Mouse (Mus musculus): ENCODE data around the gene Draxin. TPM values are rescaled to one million over a fixed set of nuclear protein-coding genes. Genes with fewer than 3 reads are reported as not detected.
"Not testable (repeated sequence)": the region's sequence is repeated elsewhere in the genome, so short reads cannot be mapped to it uniquely, and the experiment has no call there.

Draxin gene
- polyA plus RNA-seq, 1 experiment, result 0.24 TPM

DNA sequence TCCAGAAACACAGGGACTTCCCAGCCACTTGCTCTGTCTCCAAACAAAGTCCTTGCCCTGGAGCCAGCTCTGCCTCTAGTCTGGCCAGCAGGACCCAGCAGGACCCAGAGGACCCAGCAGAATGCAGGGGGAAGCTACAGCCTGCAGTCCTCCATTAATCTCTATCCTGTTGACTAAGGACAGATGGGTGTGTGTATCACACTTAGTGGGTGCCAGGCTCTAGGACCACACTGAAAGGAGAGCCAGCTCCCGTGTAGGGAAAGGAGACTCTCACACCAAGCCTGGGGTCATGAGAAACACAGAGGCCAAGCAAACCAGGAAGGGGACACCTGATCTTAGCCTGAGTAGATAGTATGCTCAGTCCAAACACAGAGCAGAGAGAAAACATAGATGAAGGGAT is 2.3 kb downstream of the Draxin start:
- 46% methylated on average over 1 of the region's 1 CpGs for WGBS
- Histone ChIP-seq H3K36me3 (ENCODE audit: control insufficient read depth, insufficient read depth, low read length) (no peaks in the 10 kb centered on the region), H3K27ac (ENCODE audit: insufficient read depth, low read depth, low read length) (no peak overlapping the region), H3K27me3 (ENCODE audit: control insufficient read depth, insufficient read depth, low read length) (peaks cover 33% of the 10 kb centered on the region), H3K4me1 (ENCODE audit: control insufficient read depth, insufficient read depth, insufficient read length, low read length) (no peaks in the 10 kb centered on the region; the same call in 1 of the 2 replicates), H3K4me3 (ENCODE audit: low read depth, low read length) (no peak overlapping the region)
- no peak for TF ChIP-seq CTCF (IDR thresholded peaks at IDR 0.05; ENCODE audit: extremely low read depth, insufficient read length, insufficient replicate concordance, low read depth, low read length)
- TF ChIP-seq POLR2A (IDR thresholded peaks at IDR 0.05; ENCODE audit: low read depth, low read length), result no peak

DNA sequence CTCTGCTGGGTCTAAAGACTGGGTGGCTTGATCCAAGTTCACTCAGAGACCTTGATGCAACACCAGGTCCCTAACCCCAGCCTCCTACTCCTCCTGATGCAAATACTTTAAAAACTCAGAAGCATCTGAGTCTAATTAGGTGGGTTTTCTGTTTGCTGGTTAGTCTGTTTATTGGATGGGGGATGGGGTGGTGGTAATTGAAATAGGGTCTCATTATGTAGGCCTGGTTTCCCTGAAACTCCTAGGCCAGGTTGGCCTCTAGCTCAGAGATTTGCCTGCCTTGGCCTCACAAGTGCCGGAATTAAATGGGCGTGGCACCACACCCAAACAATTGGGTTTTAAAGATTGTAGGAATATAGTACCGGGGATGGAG is 7.8 kb downstream of the Draxin start:
- H3K27me3 ChIP-seq (ENCODE audit: control insufficient read depth, insufficient read depth, low read length), result 0 out of 2 replicates have a peak, but pooled peaks cover 3% of the 10 kb centered on the region
- 43% methylated on average over 3 of the region's 3 CpGs for WGBS
- TF ChIP-seq CTCF (IDR thresholded peaks at IDR 0.05; ENCODE audit: extremely low read depth, insufficient read length, insufficient replicate concordance, low read depth, low read length) (no peak), POLR2A (IDR thresholded peaks at IDR 0.05; ENCODE audit: low read depth, low read length) (no peak)
- no peak overlapping the region for H3K4me3 ChIP-seq (ENCODE audit: low read depth, low read length)
- no peak overlapping the region for H3K27ac ChIP-seq (ENCODE audit: insufficient read depth, low read depth, low read length)
- H3K4me1 ChIP-seq (ENCODE audit: control insufficient read depth, insufficient read depth, insufficient read length, low read length), result no peaks in the 10 kb centered on the region
- H3K36me3 ChIP-seq (ENCODE audit: control insufficient read depth, insufficient read depth, low read length), result no peaks in the 10 kb centered on the region

- 0 out of 2 replicates have a peak, but pooled peaks cover 3% of the 10 kb centered on the region for H3K27me3 ChIP-seq (ENCODE audit: control insufficient read depth, insufficient read depth, low read length)
- no peak for TF ChIP-seq CTCF (IDR thresholded peaks at IDR 0.05; ENCODE audit: extremely low read depth, insufficient read length, insufficient replicate concordance, low read depth, low read length)
- TF ChIP-seq POLR2A (IDR thresholded peaks at IDR 0.05; ENCODE audit: low read depth, low read length), result no peak
- no peak overlapping the region for H3K27ac ChIP-seq (ENCODE audit: insufficient read depth, low read depth, low read length)
- H3K4me3 ChIP-seq (ENCODE audit: low read depth, low read length), result no peak overlapping the region
- WGBS, result 40% methylated on average over 6 of the region's 6 CpGs
- H3K36me3 ChIP-seq (ENCODE audit: control insufficient read depth, insufficient read depth, low read length), result no peaks in the 10 kb centered on the region
- no peaks in the 10 kb centered on the region for H3K4me1 ChIP-seq (ENCODE audit: control insufficient read depth, insufficient read depth, insufficient read length, low read length)
Observed at GRCm38 (mm10) chr4:148121982-148122693, 8.4 kb downstream of the Draxin start.

DNA sequence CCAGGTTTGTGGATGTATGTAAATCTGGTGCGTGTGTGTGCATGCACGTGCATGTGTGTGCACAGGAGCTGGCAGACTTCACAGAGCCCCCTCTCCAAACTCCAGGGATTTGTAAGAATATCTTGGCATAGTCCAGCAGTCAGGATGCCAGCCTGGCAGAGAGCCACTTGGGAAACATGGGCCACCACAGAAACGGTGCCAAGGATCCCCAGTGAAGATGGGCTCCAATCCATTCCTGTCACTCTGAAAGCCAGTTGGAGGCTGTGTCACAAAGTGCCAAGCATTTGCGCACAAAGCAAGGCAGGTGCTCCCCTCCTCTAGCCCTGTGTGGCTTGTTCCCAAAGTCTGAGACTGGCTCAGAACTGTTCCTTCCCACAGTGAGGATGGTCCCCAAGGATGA is 9.1 kb downstream of the Draxin start:
- H3K27me3 ChIP-seq (ENCODE audit: control insufficient read depth, insufficient read depth, low read length), result 0 out of 2 replicates have a peak, but pooled peaks cover 3% of the 10 kb centered on the region
- no peak overlapping the region for H3K4me3 ChIP-seq (ENCODE audit: low read depth, low read length)
- no peak for TF ChIP-seq POLR2A (IDR thresholded peaks at IDR 0.05; ENCODE audit: low read depth, low read length)
- no peak for TF ChIP-seq CTCF (IDR thresholded peaks at IDR 0.05; ENCODE audit: extremely low read depth, insufficient read length, insufficient replicate concordance, low read depth, low read length)
- no peaks in the 10 kb centered on the region for H3K36me3 ChIP-seq (ENCODE audit: control insufficient read depth, insufficient read depth, low read length)
- WGBS, result 71% methylated on average over 4 of the region's 4 CpGs
- no peak overlapping the region for H3K27ac ChIP-seq (ENCODE audit: insufficient read depth, low read depth, low read length)
- H3K4me1 ChIP-seq (ENCODE audit: control insufficient read depth, insufficient read depth, insufficient read length, low read length), result no peaks in the 10 kb centered on the region

GRCm38 (mm10) chr4:148120555-148120954 is 9.9 kb downstream of the Draxin start:
- Histone ChIP-seq H3K4me1 (ENCODE audit: control insufficient read depth, insufficient read depth, insufficient read length, low read length) (no peaks in the 10 kb centered on the region), H3K27me3 (ENCODE audit: control insufficient read depth, insufficient read depth, low read length) (0 out of 2 replicates have a peak, but pooled peaks cover 2% of the 10 kb centered on the region), H3K4me3 (ENCODE audit: low read depth, low read length) (no peak overlapping the region), H3K36me3 (ENCODE audit: control insufficient read depth, insufficient read depth, low read length) (no peaks in the 10 kb centered on the region), H3K27ac (ENCODE audit: insufficient read depth, low read depth, low read length) (no peak overlapping the region)
- TF ChIP-seq POLR2A (IDR thresholded peaks at IDR 0.05; ENCODE audit: low read depth, low read length), result no peak
- no peak for TF ChIP-seq CTCF (IDR thresholded peaks at IDR 0.05; ENCODE audit: extremely low read depth, insufficient read length, insufficient replicate concordance, low read depth, low read length)
- WGBS, result 65% methylated on average over 9 of the region's 9 CpGs

DNA sequence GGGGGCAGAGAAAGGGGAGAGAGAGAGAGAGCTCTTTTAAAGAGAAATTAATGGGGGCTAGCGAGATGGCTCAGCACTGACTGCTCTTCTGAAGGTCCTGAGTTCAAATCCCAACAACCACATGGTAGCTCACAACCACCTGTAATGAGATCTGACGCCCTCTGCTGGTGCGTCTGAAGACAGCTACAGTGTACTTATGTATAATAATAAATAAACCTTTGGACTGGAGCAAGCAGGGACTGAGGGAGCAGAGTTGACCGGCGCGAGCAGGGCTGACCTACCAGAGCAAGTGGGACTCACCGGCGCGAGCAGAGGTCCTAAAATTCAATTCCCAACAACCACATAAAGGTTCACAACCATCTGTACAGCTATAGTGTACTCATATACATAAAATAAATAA is 10.9 kb downstream of the Draxin start:
- H3K36me3 ChIP-seq (ENCODE audit: control insufficient read depth, insufficient read depth, low read length); H3K4me3 ChIP-seq (ENCODE audit: low read depth, low read length); H3K4me1 ChIP-seq (ENCODE audit: control insufficient read depth, insufficient read depth, insufficient read length, low read length); H3K27ac ChIP-seq (ENCODE audit: insufficient read depth, low read depth, low read length); H3K27me3 ChIP-seq (ENCODE audit: control insufficient read depth, insufficient read depth, low read length): not testable (repeated sequence)
- 77% methylated on average over 9 of the region's 9 CpGs for WGBS

DNA sequence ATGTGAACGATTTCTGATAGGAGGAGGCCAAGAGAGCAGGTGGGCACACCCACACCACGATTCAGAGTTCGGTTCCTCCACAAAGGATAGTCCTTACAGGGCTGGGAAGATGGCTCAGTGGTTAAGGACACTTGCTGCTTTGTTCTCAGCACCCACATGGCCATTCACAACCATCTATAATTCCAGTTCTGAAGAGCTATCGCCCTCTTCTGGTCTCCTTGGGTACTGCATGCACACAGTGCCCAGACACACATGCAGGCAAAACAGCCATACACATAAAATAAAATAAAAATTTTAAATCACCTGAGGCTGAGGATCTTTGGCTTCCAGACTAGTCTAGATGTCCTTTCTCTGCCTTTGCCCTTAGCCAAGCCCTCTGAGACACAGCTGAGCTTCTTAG is 13.1 kb downstream of the Draxin start:
- WGBS, result 76% methylated on average over 4 of the region's 4 CpGs
- H3K4me1 ChIP-seq (ENCODE audit: control insufficient read depth, insufficient read depth, insufficient read length, low read length), result peaks cover 2% of the 10 kb centered on the region; the same call in 1 of the 2 replicates
- TF ChIP-seq POLR2A (IDR thresholded peaks at IDR 0.05; ENCODE audit: low read depth, low read length), result no peak
- no peak for TF ChIP-seq CTCF (IDR thresholded peaks at IDR 0.05; ENCODE audit: extremely low read depth, insufficient read length, insufficient replicate concordance, low read depth, low read length)
- no peak overlapping the region for H3K27ac ChIP-seq (ENCODE audit: insufficient read depth, low read depth, low read length)
- no peaks in the 10 kb centered on the region for H3K27me3 ChIP-seq (ENCODE audit: control insufficient read depth, insufficient read depth, low read length)
- H3K4me3 ChIP-seq (ENCODE audit: low read depth, low read length), result no peak overlapping the region
- no peaks in the 10 kb centered on the region for H3K36me3 ChIP-seq (ENCODE audit: control insufficient read depth, insufficient read depth, low read length)

All from small intestine, adult 2 months (tissue).